Mouse (Mus musculus) myocyte (in vitro differentiated cells): ENCODE measurements around the gene Hspa2. TPM values are rescaled to one million over a fixed set of nuclear protein-coding genes. Genes with fewer than 3 reads are reported as not detected.
"Not testable (repeated sequence)": the region's sequence is repeated elsewhere in the genome, so short reads cannot be mapped to it uniquely, and the experiment has no call there.

Experiments used
- H3K27me3 ChIP-seq: one replicate; pipeline ENCODE4 v1.6.1; 2011; ENCODE audit not compliant: control insufficient read depth, insufficient read depth, insufficient read length
- H3K36me3 ChIP-seq: one replicate; pipeline ENCODE4 v1.6.1; 2011; ENCODE audit not compliant: control insufficient read depth, insufficient read depth
- H3K4me2 ChIP-seq: one replicate; pipeline ENCODE4 v1.6.1; 2011; ENCODE audit warnings: low read depth, control low read depth
- H3K4me3 ChIP-seq: one replicate; pipeline ENCODE4 v1.5.1; 2011; ENCODE audit warnings: mild to moderate bottlenecking, control low read depth, moderate library complexity
- H3K79me2 ChIP-seq: one replicate; pipeline ENCODE4 v1.6.1; 2011; ENCODE audit not compliant: control insufficient read depth, insufficient read depth
- H3ac ChIP-seq: one replicate; pipeline ENCODE4 v1.6.1; 2011; ENCODE audit not compliant: control insufficient read depth, insufficient read length
- CEBPB ChIP-seq: IDR thresholded peaks from 2 replicates; pipeline ENCODE4 v1.6.1; 2011; ENCODE audit warnings: mild to moderate bottlenecking, moderate library complexity; ENCODE audit not compliant: poor library complexity, insufficient read depth, severe bottlenecking
- E2F4 ChIP-seq: IDR thresholded peaks from one replicate; pipeline ENCODE4 v1.6.1; 2011; ENCODE audit warnings: mild to moderate bottlenecking, control low read depth, moderate library complexity; ENCODE audit not compliant: insufficient read depth
- MAX ChIP-seq: IDR thresholded peaks from one replicate; pipeline ENCODE4 v1.6.1; 2011; ENCODE audit warnings: low read depth, mild to moderate bottlenecking, control low read depth
- MYOD1 ChIP-seq, 3 experiments: IDR thresholded peaks; one replicate each; pipeline ENCODE4 v1.6.1; 2011; ENCODE audit warnings: control low read depth in 2 of 3, low read depth in 2 of 3, mild to moderate bottlenecking in 2 of 3, moderate library complexity in 1 of 3; ENCODE audit not compliant: insufficient read length in 2 of 3, control insufficient read depth in 1 of 3
- MYOG ChIP-seq, 3 experiments: IDR thresholded peaks; one replicate each; pipeline ENCODE4 v1.6.1; 2011; ENCODE audit warnings: control low read depth in 2 of 3, low read depth in 2 of 3, mild to moderate bottlenecking in 2 of 3; ENCODE audit not compliant: insufficient read length in 2 of 3, control insufficient read depth in 1 of 3, insufficient read depth in 1 of 3
- POLR2A ChIP-seq: IDR thresholded peaks from one replicate; pipeline ENCODE4 v1.6.1; 2011; ENCODE audit warnings: low read depth, mild to moderate bottlenecking, control low read depth, moderate library complexity; ENCODE audit not compliant: insufficient read length
- POLR2AphosphoS2 ChIP-seq: IDR thresholded peaks from one replicate; pipeline ENCODE4 v1.6.1; 2011; ENCODE audit warnings: low read depth, control low read depth; ENCODE audit not compliant: insufficient read length
- REST ChIP-seq: IDR thresholded peaks from one replicate; pipeline ENCODE4 v1.6.1; 2011; ENCODE audit warnings: mild to moderate bottlenecking, control low read depth, moderate library complexity; ENCODE audit not compliant: insufficient read depth, insufficient read length
- SRF ChIP-seq: IDR thresholded peaks from one replicate; pipeline ENCODE4 v1.6.1; 2011; ENCODE audit warnings: low read depth; ENCODE audit not compliant: control insufficient read depth, insufficient read length
- TCF12 ChIP-seq: IDR thresholded peaks from one replicate; pipeline ENCODE4 v1.6.1; 2011; ENCODE audit warnings: mild to moderate bottlenecking, control low read depth; ENCODE audit not compliant: poor library complexity, insufficient read depth, severe bottlenecking
- TCF3 ChIP-seq: IDR thresholded peaks from one replicate; pipeline ENCODE4 v1.6.1; 2011; ENCODE audit warnings: low read depth, control low read depth; ENCODE audit not compliant: insufficient read length
- USF1 ChIP-seq: IDR thresholded peaks from one replicate; pipeline ENCODE4 v1.6.1; 2011; ENCODE audit warnings: low read depth, mild to moderate bottlenecking, control low read depth, moderate library complexity
- polyA plus RNA-seq: library from polyadenylated mRNA; unstranded; fragments of >200 nt; fragmentation: generic; extraction: Trizol; gene quantifications from one replicate; pipeline ENCODE4 v1.2.1, GENCODE M21; 2012; ENCODE audit warnings: missing spikeins

Gene Hspa2
- polyA plus RNA-seq, 1 experiment: 13.4 TPM

- Histone ChIP-seq H3K27me3 (no peaks in the 10 kb centered on the region), H3K79me2 (no peaks in the 10 kb centered on the region), H3ac (no peak overlapping the region), H3K4me3 (no peak overlapping the region), H3K4me2 (no peak overlapping the region), H3K36me3 (no peaks in the 10 kb centered on the region)
- TF ChIP-seq MAX (no peak), SRF (no peak), USF1 (no peak), MYOG (IDR thresholded peaks at IDR 0.05; ENCODE audit: control insufficient read depth in 1 of 3, insufficient read depth in 1 of 3, insufficient read length in 2 of 3, low read depth in 2 of 3) (no peak), TCF12 (no peak), TCF3 (no peak), REST (no peak), E2F4 (no peak), POLR2AphosphoS2 (no peak), CEBPB (no peak), MYOD1 (IDR thresholded peaks at IDR 0.05; ENCODE audit: control insufficient read depth in 1 of 3, insufficient read length in 2 of 3, low read depth in 2 of 3) (no peak), POLR2A (no peak)
Observed at GRCm38 (mm10) chr12:76435084-76435483, 31.1 kb downstream of the Hspa2 start.

GRCm38 (mm10) chr12:76435549-76435948, 31.6 kb downstream of the Hspa2 start:
- no peak overlapping the region for H3K4me3 ChIP-seq
- no peaks in the 10 kb centered on the region for H3K36me3 ChIP-seq
- H3K27me3 ChIP-seq: no peaks in the 10 kb centered on the region
- H3ac ChIP-seq: no peak overlapping the region
- TF ChIP-seq USF1: no peak
- TF ChIP-seq MAX: no peak
- H3K4me2 ChIP-seq: no peak overlapping the region
- no peaks in the 10 kb centered on the region for H3K79me2 ChIP-seq

DNA sequence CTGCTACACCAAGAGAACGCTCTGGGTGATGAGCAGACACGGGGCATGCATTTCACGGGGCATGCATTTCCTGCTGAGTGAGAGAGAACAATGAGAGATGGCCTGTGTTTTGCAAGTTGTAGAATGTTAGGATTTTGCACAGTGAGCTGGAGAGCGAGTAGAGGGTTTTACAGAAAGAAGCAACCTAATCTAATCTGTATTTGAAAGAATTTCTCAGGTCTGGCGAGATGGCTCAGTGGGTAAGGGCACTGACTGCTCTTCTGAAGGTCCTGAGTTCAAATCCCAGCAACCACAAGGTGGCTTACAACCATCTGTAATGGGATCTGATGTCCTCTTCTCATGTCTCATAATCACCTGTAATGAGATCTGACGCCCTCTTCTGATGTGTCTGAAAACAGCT, 39.5 kb downstream of the Hspa2 start:
- H3K36me3 ChIP-seq, H3K4me2 ChIP-seq, H3K27me3 ChIP-seq, H3K79me2 ChIP-seq, H3K4me3 ChIP-seq, H3ac ChIP-seq: not testable (repeated sequence)
- peak in 1 of 3 experiments; percentile 65 for TF ChIP-seq MYOD1 (IDR thresholded peaks at IDR 0.05; ENCODE audit: control insufficient read depth in 1 of 3, insufficient read length in 2 of 3, low read depth in 2 of 3)

DNA sequence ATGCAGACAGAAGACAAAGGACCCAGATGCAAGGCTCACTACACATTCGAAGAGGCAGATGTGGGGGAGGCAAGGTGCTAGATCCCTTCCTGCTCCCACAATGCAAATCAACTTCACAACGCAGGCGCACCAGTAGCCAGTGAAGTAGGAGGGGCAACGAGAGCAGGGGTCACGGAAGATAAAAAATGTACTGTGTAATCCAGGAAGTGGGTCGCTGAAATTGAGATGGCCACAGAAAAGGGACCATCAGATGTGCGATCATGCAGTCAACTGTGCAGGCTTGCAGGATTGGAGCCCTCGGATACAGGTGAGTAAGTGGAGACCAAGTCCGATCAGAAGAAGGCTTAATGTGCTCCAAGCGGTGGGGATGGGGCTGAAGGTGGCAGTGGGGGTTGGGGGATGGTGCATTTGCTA, 40.4 kb downstream of the Hspa2 start:
- H3K4me2 ChIP-seq: no peak overlapping the region
- no peak overlapping the region for H3K4me3 ChIP-seq
- no peaks in the 10 kb centered on the region for H3K27me3 ChIP-seq
- TF ChIP-seq USF1 (no peak), TCF3 (no peak), POLR2AphosphoS2 (no peak), TCF12 (no peak), MYOD1 (IDR thresholded peaks at IDR 0.05; ENCODE audit: control insufficient read depth in 1 of 3, insufficient read length in 2 of 3, low read depth in 2 of 3) (no peak), MYOG (IDR thresholded peaks at IDR 0.05; ENCODE audit: control insufficient read depth in 1 of 3, insufficient read depth in 1 of 3, insufficient read length in 2 of 3, low read depth in 2 of 3) (no peak), MAX (no peak), REST (no peak), POLR2A (no peak), E2F4 (no peak), CEBPB (no peak), SRF (no peak)
- no peaks in the 10 kb centered on the region for H3K36me3 ChIP-seq
- H3K79me2 ChIP-seq: no peaks in the 10 kb centered on the region
- H3ac ChIP-seq: no peak overlapping the region

GRCm38 (mm10) chr12:76444862-76445261, 40.9 kb downstream of the Hspa2 start:
- Histone ChIP-seq H3K4me2 (no peak overlapping the region), H3ac (no peak overlapping the region), H3K4me3 (no peak overlapping the region), H3K27me3 (no peaks in the 10 kb centered on the region), H3K79me2 (no peaks in the 10 kb centered on the region), H3K36me3 (no peaks in the 10 kb centered on the region)
- TF ChIP-seq E2F4 (no peak), POLR2AphosphoS2 (no peak)

DNA sequence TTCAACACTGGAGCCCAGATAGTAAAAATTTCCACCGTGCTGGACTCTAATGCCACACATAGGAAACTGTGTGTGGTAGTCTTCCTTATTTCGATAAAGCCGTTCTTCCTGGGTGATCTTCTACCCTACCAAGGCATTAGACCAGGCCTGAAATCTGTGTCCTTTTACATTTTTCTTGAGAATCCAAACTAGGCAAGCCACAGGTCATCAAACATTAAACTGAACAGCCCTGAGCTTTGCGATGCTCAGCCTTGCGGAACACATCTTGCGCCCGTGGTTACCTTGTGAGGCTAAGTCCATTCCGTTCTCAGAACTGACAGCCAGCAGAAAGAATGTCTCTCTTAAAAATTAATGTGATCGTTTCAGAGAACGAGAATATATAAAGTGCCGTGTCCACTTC, 42.2 kb downstream of the Hspa2 start:
- Histone ChIP-seq H3K79me2 (no peaks in the 10 kb centered on the region), H3K36me3 (no peaks in the 10 kb centered on the region), H3ac (no peak overlapping the region), H3K4me2 (no peak overlapping the region), H3K27me3 (no peaks in the 10 kb centered on the region), H3K4me3 (no peak overlapping the region)
- TF ChIP-seq TCF12: no peak
- no peak for TF ChIP-seq MAX
- no peak for TF ChIP-seq TCF3
- no peak for TF ChIP-seq POLR2A
- TF ChIP-seq REST: no peak
- TF ChIP-seq SRF: no peak
